Mouse (Mus musculus) adrenal gland, postnatal 14 days (tissue): ENCODE measurements around the gene Gm17359. TPM values are rescaled to one million over a fixed set of nuclear protein-coding genes. Genes with fewer than 3 reads are reported as not detected.

ENCODE experiments used
- DNase-seq: peaks from one replicate; pipeline ENCODE4 v3.0.0; 2021; ENCODE audit warnings: mixed read lengths
- long read RNA-seq, 2 experiments: library from polyadenylated mRNA; stranded (forward); transcript quantifications; one replicate each; pipeline ENCODE4 v2.0.0; 2021
- total RNA-seq: library from RNA; stranded (reverse); gene quantifications from 2 replicates; pipeline ENCODE4 v1.2.3, GENCODE M21; 2021

Gene Gm17359
- not detected in 2 replicates for total RNA-seq
- long read RNA-seq, experiment 1, partial matches to known transcripts: 0 of 2 reads
- long read RNA-seq, experiment 1, other reads (novel, unspliced or antisense): 2 of 2 reads
- long read RNA-seq, experiment 2: 0 reads

- DNase-seq: no peak
Observed at GRCm38 (mm10) chr3:79336044-79336766, at the start of gene Gm17359. TSS of gene Gm17359 (plus strand) at chr3:79336661.

- DNase-seq: peak; percentile 97
Observed at GRCm38 (mm10) chr3:79287108-79287576, 49.3 kb upstream of the Gm17359 start.

GRCm38 (mm10) chr3:79287699-79288458 is 48.6 kb upstream of the Gm17359 start:
- DNase-seq: no peak

GRCm38 (mm10) chr3:79289050-79289449 is 47.4 kb upstream of the Gm17359 start:
- DNase-seq: no peak

GRCm38 (mm10) chr3:79293023-79293422 is 43.4 kb upstream of the Gm17359 start:
- no peak for DNase-seq

GRCm38 (mm10) chr3:79294701-79295100 is 41.8 kb upstream of the Gm17359 start:
- no peak for DNase-seq

- no peak for DNase-seq
Observed at GRCm38 (mm10) chr3:79296049-79296448, 40.4 kb upstream of the Gm17359 start.

- DNase-seq: no peak
Observed at GRCm38 (mm10) chr3:79296586-79296985, 39.9 kb upstream of the Gm17359 start.

GRCm38 (mm10) chr3:79297281-79297680 is 39.2 kb upstream of the Gm17359 start:
- DNase-seq: peak; percentile 56

- no peak for DNase-seq
Observed at GRCm38 (mm10) chr3:79299401-79299800, 37.1 kb upstream of the Gm17359 start.

GRCm38 (mm10) chr3:79308605-79309004 is 27.9 kb upstream of the Gm17359 start:
- no peak for DNase-seq

- DNase-seq: no peak
Observed at GRCm38 (mm10) chr3:79310184-79310583, 26.3 kb upstream of the Gm17359 start.

GRCm38 (mm10) chr3:79311895-79312294 is 24.6 kb upstream of the Gm17359 start:
- DNase-seq: no peak

GRCm38 (mm10) chr3:79314006-79314698 is 22.3 kb upstream of the Gm17359 start:
- DNase-seq: peak; percentile 10

GRCm38 (mm10) chr3:79324697-79325526 is 11.5 kb upstream of the Gm17359 start:
- DNase-seq: no peak

- DNase-seq: no peak
Observed at GRCm38 (mm10) chr3:79329691-79330315, 6.7 kb upstream of the Gm17359 start.

GRCm38 (mm10) chr3:79333051-79333450 is 3.4 kb upstream of the Gm17359 start:
- DNase-seq: peak; percentile 44

GRCm38 (mm10) chr3:79333643-79334200 is 2.7 kb upstream of the Gm17359 start:
- DNase-seq: no peak

- no peak for DNase-seq
Observed at GRCm38 (mm10) chr3:79340737-79341136, 4.3 kb downstream of the Gm17359 start.

- DNase-seq: no peak
Observed at GRCm38 (mm10) chr3:79342961-79343735, 6.7 kb downstream of the Gm17359 start.
